Mouse (Mus musculus) myocyte (in vitro differentiated cells): ENCODE data around the gene Prkn.

Source experiments
- CEBPB ChIP-seq: IDR thresholded peaks from 2 replicates; pipeline ENCODE4 v1.6.1; 2011; ENCODE audit warnings: mild to moderate bottlenecking, moderate library complexity; ENCODE audit not compliant: poor library complexity, insufficient read depth, severe bottlenecking
- E2F4 ChIP-seq: IDR thresholded peaks from one replicate; pipeline ENCODE4 v1.6.1; 2011; ENCODE audit warnings: mild to moderate bottlenecking, control low read depth, moderate library complexity; ENCODE audit not compliant: insufficient read depth
- MAX ChIP-seq: IDR thresholded peaks from one replicate; pipeline ENCODE4 v1.6.1; 2011; ENCODE audit warnings: low read depth, mild to moderate bottlenecking, control low read depth
- MYOD1 ChIP-seq, 3 experiments: IDR thresholded peaks; one replicate each; pipeline ENCODE4 v1.6.1; 2011; ENCODE audit warnings: control low read depth in 2 of 3, low read depth in 2 of 3, mild to moderate bottlenecking in 2 of 3, moderate library complexity in 1 of 3; ENCODE audit not compliant: insufficient read length in 2 of 3, control insufficient read depth in 1 of 3
- MYOG ChIP-seq, 3 experiments: IDR thresholded peaks; one replicate each; pipeline ENCODE4 v1.6.1; 2011; ENCODE audit warnings: control low read depth in 2 of 3, low read depth in 2 of 3, mild to moderate bottlenecking in 2 of 3; ENCODE audit not compliant: insufficient read length in 2 of 3, control insufficient read depth in 1 of 3, insufficient read depth in 1 of 3
- POLR2A ChIP-seq: IDR thresholded peaks from one replicate; pipeline ENCODE4 v1.6.1; 2011; ENCODE audit warnings: low read depth, mild to moderate bottlenecking, control low read depth, moderate library complexity; ENCODE audit not compliant: insufficient read length
- POLR2AphosphoS2 ChIP-seq: IDR thresholded peaks from one replicate; pipeline ENCODE4 v1.6.1; 2011; ENCODE audit warnings: low read depth, control low read depth; ENCODE audit not compliant: insufficient read length
- REST ChIP-seq: IDR thresholded peaks from one replicate; pipeline ENCODE4 v1.6.1; 2011; ENCODE audit warnings: mild to moderate bottlenecking, control low read depth, moderate library complexity; ENCODE audit not compliant: insufficient read depth, insufficient read length
- TCF12 ChIP-seq: IDR thresholded peaks from one replicate; pipeline ENCODE4 v1.6.1; 2011; ENCODE audit warnings: mild to moderate bottlenecking, control low read depth; ENCODE audit not compliant: poor library complexity, insufficient read depth, severe bottlenecking
- USF1 ChIP-seq: IDR thresholded peaks from one replicate; pipeline ENCODE4 v1.6.1; 2011; ENCODE audit warnings: low read depth, mild to moderate bottlenecking, control low read depth, moderate library complexity

GRCm38 (mm10) chr17:11870546-11870945 is 1030.4 kb downstream of the Prkn start:
- TF ChIP-seq MYOG (IDR thresholded peaks at IDR 0.05; ENCODE audit: control insufficient read depth in 1 of 3, insufficient read depth in 1 of 3, insufficient read length in 2 of 3, low read depth in 2 of 3) (no peak), MYOD1 (IDR thresholded peaks at IDR 0.05; ENCODE audit: control insufficient read depth in 1 of 3, insufficient read length in 2 of 3, low read depth in 2 of 3) (no peak), POLR2A (no peak), USF1 (no peak), MAX (no peak), E2F4 (no peak), REST (no peak), TCF12 (no peak), POLR2AphosphoS2 (no peak), CEBPB (no peak)
